Comparison of ENCODE assay signal across 7 mouse cellular contexts in the genomic region with DNA sequence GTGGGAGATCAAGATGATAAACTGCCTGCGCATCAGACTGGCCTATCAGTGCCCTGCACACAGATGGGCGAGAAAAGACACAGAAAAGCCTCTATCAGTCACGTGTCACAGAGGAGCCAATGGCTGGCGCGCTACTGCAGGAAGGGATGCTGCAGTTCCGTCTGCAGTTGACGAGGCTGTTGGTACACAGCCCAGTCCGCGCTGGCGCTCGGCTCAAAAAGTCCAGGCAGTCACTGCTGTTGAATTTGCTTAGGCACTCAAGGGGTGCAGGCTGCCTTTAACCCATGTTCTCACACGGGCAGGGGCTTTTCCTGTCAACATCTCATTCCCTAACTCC.
DNase-seq lines count a peak whose midpoint lies in the region; ATAC-seq and TF ChIP-seq lines count a peak whose summit lies in the region.

No protein-coding gene starts in this region.

- WGBS in embryonic facial prominence, embryonic 12.5 days: 1% methylated on average over 12 of the region's 12 CpGs
- WGBS in heart, adult 2 months: under 1% methylated on average over 12 of the region's 12 CpGs
- WGBS in limb, embryonic 15.5 days: 3% methylated on average over 12 of the region's 12 CpGs

- H3K36me3 ChIP-seq in embryonic facial prominence, embryonic 12.5 days: no peaks in the 10 kb centered on the region
- no peaks in the 10 kb centered on the region for H3K36me3 ChIP-seq in heart, adult 2 months (ENCODE audit: control insufficient read depth, insufficient read depth, low read length)
- no peaks in the 10 kb centered on the region for H3K36me3 ChIP-seq in limb, embryonic 15.5 days
- no peaks in the 10 kb centered on the region for H3K36me3 ChIP-seq in myocyte (ENCODE audit: control insufficient read depth, insufficient read depth)

- no peak for TF ChIP-seq CTCF in brain, embryonic 14.5 days (IDR thresholded peaks at IDR 0.05; ENCODE audit: borderline replicate concordance, extremely low read depth, insufficient read depth, insufficient read length)
- TF ChIP-seq CTCF in heart, adult 2 months (IDR thresholded peaks at IDR 0.05): no peak

- no peaks in the 10 kb centered on the region for H3K9me3 ChIP-seq in embryonic facial prominence, embryonic 12.5 days
- H3K9me3 ChIP-seq in limb, embryonic 15.5 days: no peaks in the 10 kb centered on the region

- no peak overlapping the region for H3K9ac ChIP-seq in embryonic facial prominence, embryonic 12.5 days
- H3K9ac ChIP-seq in heart, adult 2 months (ENCODE audit: low read depth, low read length): no peak overlapping the region
- 0 out of 2 replicates have a peak overlapping the region, but pooled peaks have one; percentile 4 for H3K9ac ChIP-seq in limb, embryonic 15.5 days

- H3K4me3 ChIP-seq in embryonic facial prominence, embryonic 12.5 days: peak overlapping the region; percentile 34
- no peak overlapping the region for H3K4me3 ChIP-seq in heart, adult 2 months
- peak overlapping the region; percentile 38 for H3K4me3 ChIP-seq in limb, embryonic 15.5 days
- H3K4me3 ChIP-seq in myocyte: no peak overlapping the region

- intact Hi-C loops in heart, adult 2 months (cut with DNase I): no loop called here

- TF ChIP-seq POLR2A in brain, embryonic 14.5 days (IDR thresholded peaks at IDR 0.05; ENCODE audit: borderline replicate concordance, extremely low read depth, insufficient read depth, insufficient read length, poor library complexity, severe bottlenecking): peak; percentile 63; the same call in 1 of the 2 replicates
- TF ChIP-seq POLR2A in heart, adult 2 months (IDR thresholded peaks at IDR 0.05; ENCODE audit: insufficient read depth, low read depth, low read length): no peak
- TF ChIP-seq POLR2A in myocyte (IDR thresholded peaks at IDR 0.05; ENCODE audit: insufficient read length, low read depth): peak; percentile 20

- H3ac ChIP-seq in myocyte (ENCODE audit: control insufficient read depth, insufficient read length): no peak overlapping the region

- no peak overlapping the region for H3K27ac ChIP-seq in embryonic facial prominence, embryonic 12.5 days
- H3K27ac ChIP-seq in heart, adult 2 months: no peak overlapping the region
- H3K27ac ChIP-seq in limb, embryonic 15.5 days: no peak overlapping the region

- peak overlapping the region; percentile 54 for H3K4me2 ChIP-seq in embryonic facial prominence, embryonic 12.5 days (replicated peaks)
- peak overlapping the region; percentile 57 for H3K4me2 ChIP-seq in limb, embryonic 15.5 days
- peak overlapping the region; percentile 30 for H3K4me2 ChIP-seq in myocyte (ENCODE audit: low read depth)

- peak; percentile 95 for ATAC-seq in embryonic facial prominence, embryonic 12.5 days (ENCODE audit: insufficient number of reproducible peaks, insufficient read depth, low FRiP score, low TSS enrichment)
- peak; percentile 85 for ATAC-seq in limb, embryonic 15.5 days (ENCODE audit: insufficient number of reproducible peaks, low FRiP score, low TSS enrichment, low read depth)

- no peak for TF ChIP-seq EP300 in heart, adult 2 months (IDR thresholded peaks at IDR 0.05; ENCODE audit: insufficient read depth, low read depth, low read length)

- no peaks in the 10 kb centered on the region for H3K4me1 ChIP-seq in embryonic facial prominence, embryonic 12.5 days
- no peaks in the 10 kb centered on the region for H3K4me1 ChIP-seq in heart, adult 2 months (ENCODE audit: control insufficient read depth, insufficient read depth, low read length)
- H3K4me1 ChIP-seq in limb, embryonic 15.5 days: 0 out of 2 replicates have a peak, but pooled peaks cover 4% of the 10 kb centered on the region

- no peaks in the 10 kb centered on the region for H3K27me3 ChIP-seq in embryonic facial prominence, embryonic 12.5 days
- no peaks in the 10 kb centered on the region for H3K27me3 ChIP-seq in heart, adult 2 months (ENCODE audit: control insufficient read depth, insufficient read depth, low read length)
- no peaks in the 10 kb centered on the region for H3K27me3 ChIP-seq in limb, embryonic 15.5 days
- H3K27me3 ChIP-seq in myocyte (ENCODE audit: control insufficient read depth, insufficient read depth, insufficient read length): no peaks in the 10 kb centered on the region

- no peaks in the 10 kb centered on the region for H3K79me2 ChIP-seq in heart, adult 2 months (replicated peaks; ENCODE audit: control insufficient read depth, insufficient read depth, low read length)
- no peaks in the 10 kb centered on the region for H3K79me2 ChIP-seq in myocyte (ENCODE audit: control insufficient read depth, insufficient read depth)

- peak; percentile 98 for DNase-seq in brain, embryonic 14.5 days (ENCODE audit: low read depth)
- peak; percentile 8 to 18 for DNase-seq in heart, adult 2 months
- DNase-seq in kidney, postnatal 10 days: peak; percentile 73
- peak; percentile 96 for DNase-seq in telencephalon, adult 2 months (ENCODE audit: low read depth, low spot score)

TF ChIP-seq in myocyte, 11 proteins besides CTCF, POLR2A, EP300 and RAD21:
- TF ChIP-seq REST (IDR thresholded peaks at IDR 0.05; ENCODE audit: insufficient read depth, insufficient read length): no peak
- no peak for TF ChIP-seq TCF12 (IDR thresholded peaks at IDR 0.05; ENCODE audit: insufficient read depth, poor library complexity, severe bottlenecking)
- TF ChIP-seq USF1 (IDR thresholded peaks at IDR 0.05; ENCODE audit: low read depth): no peak
- no peak for TF ChIP-seq SRF (IDR thresholded peaks at IDR 0.05; ENCODE audit: control insufficient read depth, insufficient read length, low read depth)
- TF ChIP-seq CEBPB (IDR thresholded peaks at IDR 0.05; ENCODE audit: insufficient read depth, poor library complexity, severe bottlenecking): no peak
- TF ChIP-seq MAX (IDR thresholded peaks at IDR 0.05; ENCODE audit: low read depth): no peak
- TF ChIP-seq MYOG (IDR thresholded peaks at IDR 0.05; ENCODE audit: control insufficient read depth in 1 of 3, insufficient read depth in 1 of 3, insufficient read length in 2 of 3, low read depth in 2 of 3): no peak
- TF ChIP-seq E2F4 (IDR thresholded peaks at IDR 0.05; ENCODE audit: insufficient read depth): no peak
- no peak for TF ChIP-seq POLR2AphosphoS2 (IDR thresholded peaks at IDR 0.05; ENCODE audit: insufficient read length, low read depth)
- TF ChIP-seq TCF3 (IDR thresholded peaks at IDR 0.05; ENCODE audit: insufficient read length, low read depth): no peak
- no peak for TF ChIP-seq MYOD1 (IDR thresholded peaks at IDR 0.05; ENCODE audit: control insufficient read depth in 1 of 3, insufficient read length in 2 of 3, low read depth in 2 of 3)
TF ChIP-seq in myocyte: peak in this region for 0.

Comparison
In these comparisons a context has a peak if more than half of its experiments do, and no peak if none do; other contexts are left out.
1. DNase-seq: peak in every context shown above with its lines; median percentile 98 in brain, embryonic 14.5 days; 96 in telencephalon, adult 2 months; 73 in kidney, postnatal 10 days; 13 in heart, adult 2 months.
2. H3K4me3 ChIP-seq: peak in embryonic facial prominence, embryonic 12.5 days (single experiment) and limb, embryonic 15.5 days (single experiment); none in heart, adult 2 months (single experiment) and myocyte (single experiment).
3. Peak in every context shown above with its lines, with median percentiles within 50 percentile points of each other: H3K4me2 ChIP-seq.